In genomic region chr10:125399796-125400195, GRCm38 (mm10) we compare ENCODE assay signal across 15 mouse cellular contexts.
"Had no signal": no experiment of that assay in that cellular context is flagged by ENCODE, and none has a peak within 500 bp of the region (broad histone marks: within the 10 kb centered on the region; RNA-seq: fewer than 3 reads in every experiment).

No protein-coding gene starts in this region.

- ATAC-seq: liver, postnatal 0 days; lung, postnatal 0 days; midbrain, embryonic 16.5 days had no signal

- DNase-seq: liver, embryonic 13.5 days; liver, postnatal 0 days; lung, adult 2 months; lung, postnatal 14 days; lung, postnatal 36 days; midbrain, embryonic 14.5 days; retina, postnatal 1 day; right cerebral cortex, adult 18-20 months; right cerebral cortex, postnatal 25 days; right cerebral cortex, postnatal 4 days; spleen, adult 18-20 months; thymus, postnatal 25 days; thymus, postnatal 4 days had no signal
